Mouse (Mus musculus) left cerebral cortex, postnatal 25 days (tissue): ENCODE data around the gene Mat1a. TPM values are rescaled to one million over a fixed set of nuclear protein-coding genes. Genes with fewer than 3 reads are reported as not detected.

Experiments
- DNase-seq, 2 experiments: peaks; one replicate each; pipeline ENCODE4 v3.0.0; 2022; ENCODE audit warnings: low spot score in 2 of 2, mixed read lengths in 1 of 2
- intact Hi-C: fragments of 180-260 bp; cut with DNase I; formaldehyde crosslinking; loops from one replicate; pipeline ENCODE4 v1.15.1; 2025
- total RNA-seq, 2 experiments: library from RNA; stranded (reverse); gene quantifications; 2 replicates each; pipeline ENCODE4 v1.2.3; 2021

The Mat1a gene
- total RNA-seq, 2 experiments from 2014 or later: not detected

DNA sequence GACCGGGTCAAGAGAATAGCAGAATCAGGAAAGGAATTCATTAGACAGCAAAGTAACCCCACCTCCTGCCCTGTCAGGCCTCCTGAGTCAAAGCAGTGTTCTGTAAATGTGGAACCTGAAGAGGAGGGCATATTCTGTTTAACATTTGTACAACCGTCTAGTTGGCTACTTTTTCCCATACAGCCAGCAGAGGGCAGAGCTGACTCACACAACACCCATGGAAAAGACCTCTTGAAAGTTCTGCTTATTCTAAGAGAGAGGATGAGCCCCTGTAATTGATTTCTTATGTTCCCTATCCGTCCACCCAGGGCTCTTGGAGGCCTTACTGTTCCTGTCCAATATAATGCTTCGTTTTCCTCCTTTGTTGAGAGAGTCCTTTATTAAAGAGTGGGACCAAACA is 23.2 kb downstream of the Mat1a start:
- DNase-seq: peak; percentile 33 to 38
- intact Hi-C loops: loop anchor here (2.0 kb wide), 1 partner anchor 35 kb away; no protein-coding TSS in a partner anchor

DNA sequence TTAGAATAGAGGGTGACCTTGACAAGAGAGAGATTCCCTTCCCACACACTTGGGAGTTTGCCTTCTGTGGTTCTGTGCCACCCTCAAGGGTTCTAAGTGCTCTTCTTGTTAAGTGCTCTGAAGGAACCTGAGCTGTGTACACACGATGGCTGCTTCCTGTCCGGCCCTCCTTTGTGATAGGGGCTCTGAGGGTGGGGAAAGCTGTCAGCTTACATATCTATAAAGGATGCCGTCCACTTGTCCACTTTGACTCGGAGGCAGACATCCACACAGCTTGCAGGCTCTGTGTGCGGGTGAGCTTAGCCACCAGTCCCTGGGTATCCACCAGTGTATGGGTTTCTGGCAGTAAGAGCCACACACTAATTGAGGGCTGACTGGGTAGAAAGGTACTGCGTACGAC is 26.7 kb downstream of the Mat1a start, which contains the start of gene Sftpa1:
TSS of gene Sftpa1 (plus strand) at position 243 of the 400 bp plus-strand sequence.
- no peak for DNase-seq
- intact Hi-C loops: no loop called here

DNA sequence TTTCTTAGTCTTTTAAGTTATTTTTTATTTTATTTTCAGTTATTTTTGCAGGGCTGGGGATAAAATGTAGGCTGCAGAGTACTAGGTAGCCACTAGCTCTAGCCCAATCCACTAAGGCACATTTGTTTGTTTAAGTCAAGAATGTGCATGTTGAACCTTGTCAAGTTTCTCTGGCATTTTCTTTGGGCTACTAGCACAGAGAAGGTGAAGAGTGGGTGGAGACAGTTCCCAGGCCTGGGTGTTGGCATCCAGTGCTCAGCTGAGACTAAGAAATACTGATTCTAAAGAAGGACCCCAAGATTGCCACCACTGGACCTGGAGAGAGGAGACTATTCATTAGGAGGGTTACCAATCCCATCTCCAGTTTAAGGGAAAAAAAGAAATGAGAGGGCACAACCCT is 32.2 kb downstream of the Mat1a start:
- intact Hi-C loops: no loop called here
- DNase-seq: no peak

DNA sequence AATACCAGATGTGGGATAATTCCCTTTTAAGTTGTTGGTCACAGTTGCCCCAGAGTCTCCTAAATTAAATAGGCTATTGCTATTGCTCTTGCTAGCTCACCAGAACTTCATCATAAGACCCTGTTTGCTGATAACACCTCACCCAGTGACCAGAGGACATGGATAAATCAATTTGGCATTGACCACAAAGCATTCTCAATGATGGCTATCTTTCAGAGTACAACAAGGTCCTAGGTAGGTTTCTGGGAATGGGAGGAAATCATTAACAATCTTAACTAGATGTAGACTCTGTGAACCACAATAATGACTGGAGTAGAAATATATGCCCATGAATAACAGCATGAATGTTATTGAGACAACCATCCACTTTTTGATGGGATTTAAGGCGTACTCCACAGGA is 35.9 kb downstream of the Mat1a start:
- no peak for DNase-seq
- intact Hi-C loops: no loop called here

DNA sequence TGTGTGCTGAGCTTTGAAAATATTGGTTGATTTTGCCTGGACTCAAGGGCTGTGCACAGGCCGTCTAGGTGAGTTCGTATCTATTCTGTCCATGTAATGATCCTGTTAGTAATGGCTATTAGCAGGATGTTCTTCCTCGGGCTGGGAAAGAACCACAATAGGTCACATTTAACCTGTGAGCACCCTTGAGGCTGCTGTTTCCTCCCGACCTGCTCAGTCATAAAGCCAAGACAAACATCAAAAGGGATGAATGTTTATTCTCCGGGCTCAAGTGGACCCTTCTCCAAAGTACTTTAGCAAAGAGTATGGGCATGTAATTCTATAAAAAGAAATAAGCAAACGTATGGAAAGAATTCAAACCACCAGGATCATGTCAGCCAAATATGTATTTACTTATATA is 41.2 kb downstream of the Mat1a start:
- DNase-seq: no peak
- intact Hi-C loops: no loop called here

DNA sequence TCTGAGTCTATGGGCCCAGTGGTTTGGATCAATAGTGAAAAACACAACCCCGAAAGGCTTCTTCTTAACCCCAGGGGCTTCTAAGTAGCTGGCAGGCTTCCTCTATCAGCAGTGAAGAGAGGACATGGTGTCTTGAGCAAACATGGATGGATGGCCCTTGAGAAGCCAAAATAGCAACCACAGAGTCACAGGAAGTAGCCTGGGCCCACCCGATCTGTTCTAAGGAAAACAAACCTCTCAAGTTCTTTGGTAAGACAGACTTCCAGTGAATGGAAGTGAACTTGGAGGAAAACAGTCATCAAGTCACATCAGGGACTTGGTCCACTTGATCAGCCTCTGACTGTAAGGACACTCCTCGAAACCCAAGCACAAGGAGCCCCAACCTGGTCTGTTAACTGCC is 42.1 kb downstream of the Mat1a start:
- intact Hi-C loops: no loop called here
- DNase-seq: no peak

DNA sequence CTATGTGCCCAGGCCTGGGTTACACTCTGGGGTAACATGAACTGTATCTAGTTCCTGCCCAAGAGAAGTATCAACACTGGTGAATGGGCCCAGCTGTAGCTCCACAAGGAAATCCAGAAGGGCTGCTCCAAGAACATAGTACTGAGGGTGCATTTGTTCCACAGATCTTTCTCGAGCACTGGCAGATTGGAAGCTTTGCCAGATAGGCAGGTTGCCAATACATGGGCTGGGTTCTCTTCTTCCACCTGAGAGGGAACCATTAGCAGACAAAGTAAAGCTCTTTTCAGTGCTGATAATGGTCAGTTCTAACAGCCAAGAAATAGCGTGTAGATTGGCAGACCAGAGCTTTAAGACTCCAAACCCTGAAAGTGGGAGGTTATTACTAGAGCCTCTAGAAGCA is 42.5 kb downstream of the Mat1a start:
- intact Hi-C loops: no loop called here
- DNase-seq: no peak

DNA sequence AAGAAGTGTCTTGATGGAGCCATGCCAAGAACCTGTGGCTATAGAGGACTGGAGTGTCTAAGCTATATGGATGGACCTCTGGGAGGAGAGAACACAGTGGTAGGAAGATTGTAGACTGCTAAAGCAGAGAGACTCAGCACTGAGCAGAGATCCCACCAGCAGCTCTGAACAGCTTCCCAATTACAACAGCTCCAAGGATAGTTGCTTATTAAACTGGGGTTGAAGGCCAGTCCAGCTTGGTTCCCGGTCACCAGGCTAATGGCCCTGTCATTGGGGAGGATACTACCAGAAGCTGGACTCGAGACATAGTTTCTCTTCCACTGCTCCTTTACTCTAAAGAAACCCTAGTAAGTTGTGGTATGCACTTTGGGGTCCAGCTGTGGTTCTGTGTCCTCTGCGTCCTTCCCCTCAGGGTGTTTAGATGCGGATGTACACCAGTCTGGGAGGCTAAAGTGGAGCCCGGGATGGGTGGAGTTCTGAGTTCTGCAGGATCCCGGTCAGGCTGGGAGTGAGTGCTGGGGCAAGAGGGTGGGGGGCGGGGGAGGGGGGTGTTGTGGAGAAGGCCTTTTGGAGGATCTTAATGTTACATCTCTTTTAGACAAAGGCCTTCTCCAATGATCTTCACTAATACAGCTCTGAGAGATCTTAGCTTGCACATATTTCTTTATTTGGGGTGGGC is 46.5 kb downstream of the Mat1a start, which contains the start of gene Mbl1:
TSS of gene Mbl1 (plus strand) at position 239 of the 679 bp plus-strand sequence.
- no peak for DNase-seq
- intact Hi-C loops: no loop called here

DNA sequence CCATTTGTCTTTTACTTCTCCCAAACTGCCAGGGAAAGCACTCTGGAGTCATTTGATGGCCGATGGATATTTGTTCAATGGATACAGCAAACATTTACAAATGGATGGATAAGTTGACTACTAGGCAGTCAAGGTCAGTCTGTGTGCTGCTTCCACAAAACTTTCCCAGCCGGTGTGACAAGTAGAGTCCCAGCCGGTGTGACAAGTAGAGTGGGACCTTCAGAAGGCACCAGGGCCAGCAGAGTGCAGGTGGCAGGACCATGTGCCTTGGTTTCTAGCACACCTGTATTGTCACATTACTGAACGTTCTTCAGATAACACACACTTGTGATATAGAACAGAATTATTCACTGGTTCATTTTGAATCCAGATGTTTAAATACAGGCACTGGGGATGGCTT is 55.2 kb downstream of the Mat1a start:
- intact Hi-C loops: no loop called here
- DNase-seq: no peak

DNA sequence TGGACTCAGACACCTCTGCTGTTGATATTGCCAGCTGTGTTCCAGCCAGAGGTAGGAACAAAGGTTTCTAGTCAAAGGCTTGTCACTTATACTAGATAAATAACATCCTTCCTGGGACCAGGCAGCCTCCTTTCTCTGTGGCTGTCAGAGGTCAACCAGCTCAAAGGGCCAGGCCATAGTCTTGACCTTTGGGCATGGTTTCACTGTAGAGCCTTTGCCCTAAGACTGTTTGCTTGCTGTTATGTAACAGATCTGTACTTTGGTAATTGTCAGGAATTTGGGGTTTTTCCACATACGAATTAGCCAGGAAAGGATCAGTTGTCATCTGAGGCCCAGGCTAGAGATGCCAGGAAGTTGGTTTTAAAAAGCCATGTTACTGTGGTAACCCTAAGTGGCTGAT is 55.9 kb downstream of the Mat1a start:
- intact Hi-C loops: no loop called here
- DNase-seq: no peak

DNA sequence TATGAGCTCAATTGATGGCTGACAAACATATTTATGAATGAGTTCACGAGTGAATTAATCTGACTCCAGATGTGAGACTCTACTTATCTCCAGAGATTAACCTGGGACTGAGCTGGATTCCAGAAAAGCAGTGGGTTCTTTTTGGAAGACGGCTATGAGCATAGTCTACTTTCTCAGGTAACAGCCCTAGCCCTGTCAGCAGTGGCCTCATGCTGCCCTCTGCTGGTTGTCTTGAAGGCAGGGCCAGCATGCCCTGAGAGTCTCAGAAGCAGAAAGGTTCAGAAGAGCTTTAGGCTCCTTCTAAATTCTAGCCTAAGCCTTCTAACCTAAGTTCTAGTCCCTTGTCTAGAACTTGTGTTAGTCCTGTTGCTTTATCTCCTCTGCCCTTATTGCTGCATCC is 57.8 kb downstream of the Mat1a start:
- DNase-seq: peak; percentile 11 to 38
- intact Hi-C loops: loop anchor here (1.0 to 2.0 kb wide), 2 partner anchors 34 to 68 kb away; no protein-coding TSS in a partner anchor

DNA sequence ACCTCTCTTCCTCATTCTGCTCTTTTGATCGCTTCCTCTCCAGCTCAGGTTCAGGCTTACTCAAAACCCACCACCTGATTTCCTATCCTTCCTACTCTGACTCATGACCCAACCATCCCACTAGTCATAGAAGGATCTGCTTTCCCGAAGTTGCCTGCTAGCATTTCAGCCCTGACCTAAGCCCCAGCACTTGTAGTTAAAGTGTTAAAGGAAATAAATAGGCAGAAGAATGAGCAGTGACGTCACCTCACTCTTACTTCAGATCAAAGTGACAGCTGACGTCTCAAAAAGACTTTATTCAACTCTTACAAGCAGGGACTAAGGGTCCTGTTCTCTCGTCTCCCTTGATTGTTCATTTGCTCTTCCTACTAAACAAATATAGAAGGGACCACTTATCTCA is 62.4 kb downstream of the Mat1a start:
- intact Hi-C loops: no loop called here
- no peak for DNase-seq

DNA sequence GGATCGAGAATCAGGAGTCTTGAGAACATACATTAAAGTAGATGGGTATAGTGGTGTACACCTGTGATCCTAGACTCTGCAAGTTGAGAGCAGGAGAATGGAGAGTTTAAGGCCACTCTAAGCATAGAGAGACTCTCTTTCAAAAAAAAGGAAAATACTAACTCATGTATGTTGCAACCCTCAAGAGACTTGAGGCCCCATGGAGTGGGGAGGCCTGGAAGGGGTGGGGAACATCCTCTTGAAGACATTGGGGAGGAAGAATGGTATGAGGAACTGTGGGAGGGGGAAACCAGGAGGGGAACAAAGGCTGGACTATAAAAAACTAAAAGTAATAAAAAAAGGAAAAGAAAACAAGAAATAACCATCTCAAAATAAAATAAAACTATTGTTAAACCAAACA is 63.7 kb downstream of the Mat1a start:
- intact Hi-C loops: no loop called here
- no peak for DNase-seq

DNA sequence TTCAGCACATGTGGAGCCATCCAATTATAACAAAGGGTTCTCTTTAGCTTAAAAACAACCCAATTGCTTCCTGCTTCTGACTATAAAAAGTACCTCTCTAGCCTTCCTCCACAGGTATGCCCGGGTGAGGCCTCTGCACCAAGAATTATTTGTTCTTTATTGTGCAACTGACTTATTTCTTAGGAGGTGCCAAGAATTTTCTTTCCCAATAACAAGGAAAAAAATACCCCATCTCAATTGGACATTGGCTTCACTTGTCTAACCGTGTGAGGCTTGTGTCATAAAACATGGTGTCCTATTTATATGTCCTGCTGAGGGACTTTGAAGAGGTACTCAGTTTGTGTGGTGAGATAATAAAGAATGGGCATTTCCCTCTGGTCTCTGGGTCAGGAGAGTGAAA is 65.7 kb downstream of the Mat1a start:
- intact Hi-C loops: no loop called here

More for the DNA sequence above, 65.7 kb downstream of the Mat1a start:
- no peak for DNase-seq

Other genes with a start within 250 kb of the Mat1a start
- 1 to 10 TPM; 2.9 to 4.4 TPM for gene Sh2d4b, start 211.8 kb upstream of the Mat1a start, total RNA-seq
- gene Tspan14, start 138.2 kb upstream of the Mat1a start, total RNA-seq: 10 to 100 TPM; 58.1 to 61.8 TPM
- 100 to 1,000 TPM; 115 to 120 TPM for gene Fam213a, start 91.2 kb upstream of the Mat1a start, total RNA-seq
- under 1 TPM; 0.62 to 0.85 TPM for gene Dydc2, start 35.8 kb upstream of the Mat1a start, total RNA-seq
- gene Dydc1, start 32.1 kb upstream of the Mat1a start, total RNA-seq: not detected
- not detected for gene Sftpa1, start 26.7 kb downstream of the Mat1a start, total RNA-seq
- gene Mbl1, start 46.4 kb downstream of the Mat1a start, total RNA-seq: not detected
- not detected for gene Sftpd, start 80.1 kb downstream of the Mat1a start, total RNA-seq
- gene Gm2832, start 173.8 kb downstream of the Mat1a start, total RNA-seq: under 1 TPM; 0.23 to 0.73 TPM
- gene Gm5798, start 243.6 kb downstream of the Mat1a start, total RNA-seq: not detected